Mouse (Mus musculus): ENCODE data around the gene Slc16a3. TPM values are rescaled to one million over a fixed set of nuclear protein-coding genes. Genes with fewer than 3 reads are reported as not detected.

Gene Slc16a3
- polyA plus RNA-seq, 1 experiment from 2014 or later: 170 TPM

- Histone ChIP-seq H3K27ac (peak overlapping the region; percentile 73), H3K9me3 (replicated peaks) (no peaks in the 10 kb centered on the region), H3K27me3 (replicated peaks) (no peaks in the 10 kb centered on the region), H3K4me2 (no peak overlapping the region), H3K4me1 (peaks cover 91% of the 10 kb centered on the region), H3K36me3 (peaks cover 96% of the 10 kb centered on the region), H3K9ac (no peak overlapping the region; the same call in 1 of the 2 replicates), H3K4me3 (no peak overlapping the region)
- no peak for ATAC-seq
Observed at GRCm38 (mm10) chr11:120982459-120982858, 34.2 kb downstream of the Slc16a3 start.

GRCm38 (mm10) chr11:120984448-120985330, 36.4 kb downstream of the Slc16a3 start:
- peak overlapping the region; percentile 53; the same call in 1 of the 2 replicates for H3K27ac ChIP-seq

GRCm38 (mm10) chr11:120987608-120988007, 39.3 kb downstream of the Slc16a3 start:
- Histone ChIP-seq H3K9me3 (replicated peaks) (no peaks in the 10 kb centered on the region), H3K36me3 (peaks cover 55% of the 10 kb centered on the region), H3K4me1 (peaks cover 85% of the 10 kb centered on the region), H3K4me3 (no peak overlapping the region), H3K27me3 (replicated peaks) (no peaks in the 10 kb centered on the region), H3K27ac (no peak overlapping the region), H3K9ac (peak overlapping the region; percentile 12; the same call in 1 of the 2 replicates), H3K4me2 (0 out of 2 replicates have a peak overlapping the region, but pooled peaks have one; percentile 89)
- no peak for ATAC-seq
- 82% methylated on average over 3 of the region's 3 CpGs for WGBS (ENCODE audit: insufficient replicate concordance)

More at GRCm38 (mm10) chr11:120984448-120985330, 36.4 kb downstream of the Slc16a3 start:
- Histone ChIP-seq H3K4me3 (no peak overlapping the region), H3K9me3 (replicated peaks) (no peaks in the 10 kb centered on the region), H3K9ac (no peak overlapping the region), H3K4me1 (peaks cover 94% of the 10 kb centered on the region), H3K4me2 (no peak overlapping the region), H3K27me3 (replicated peaks) (no peaks in the 10 kb centered on the region), H3K36me3 (peaks cover 83% of the 10 kb centered on the region)
- ATAC-seq: no peak
- 83% methylated on average over 4 of the region's 4 CpGs for WGBS (ENCODE audit: insufficient replicate concordance)

- H3K36me3 ChIP-seq: peaks cover 47% of the 10 kb centered on the region
- peak overlapping the region; percentile 100 for H3K9ac ChIP-seq
- H3K27me3 ChIP-seq (replicated peaks): no peaks in the 10 kb centered on the region
- H3K4me1 ChIP-seq: peaks cover 84% of the 10 kb centered on the region
- ATAC-seq: no peak
- no peaks in the 10 kb centered on the region for H3K9me3 ChIP-seq (replicated peaks)
- peak overlapping the region; percentile 89 for H3K4me2 ChIP-seq
- H3K4me3 ChIP-seq: no peak overlapping the region
- peak overlapping the region; percentile 97 for H3K27ac ChIP-seq
- WGBS (ENCODE audit: insufficient replicate concordance): 64% methylated on average over 4 of the region's 4 CpGs
Observed at GRCm38 (mm10) chr11:120988410-120988809, 40.1 kb downstream of the Slc16a3 start.

GRCm38 (mm10) chr11:120989523-120989922, 41.2 kb downstream of the Slc16a3 start:
- Histone ChIP-seq H3K4me3 (peak overlapping the region; percentile 100), H3K4me2 (peak overlapping the region; percentile 89), H3K4me1 (peaks cover 86% of the 10 kb centered on the region), H3K27ac (peak overlapping the region; percentile 97), H3K36me3 (peaks cover 36% of the 10 kb centered on the region), H3K27me3 (replicated peaks) (no peaks in the 10 kb centered on the region), H3K9me3 (replicated peaks) (no peaks in the 10 kb centered on the region), H3K9ac (peak overlapping the region; percentile 100)
- no peak for ATAC-seq
- WGBS (ENCODE audit: insufficient replicate concordance): 21% methylated on average over 1 of the region's 1 CpGs

GRCm38 (mm10) chr11:120990126-120990781, 42.0 kb downstream of the Slc16a3 start:
- Histone ChIP-seq H3K9me3 (replicated peaks) (no peaks in the 10 kb centered on the region), H3K27ac (peak overlapping the region; percentile 97), H3K9ac (peak overlapping the region; percentile 100), H3K4me1 (peaks cover 80% of the 10 kb centered on the region), H3K4me2 (peak overlapping the region; percentile 89), H3K36me3 (peaks cover 31% of the 10 kb centered on the region), H3K4me3 (peak overlapping the region; percentile 100), H3K27me3 (replicated peaks) (no peaks in the 10 kb centered on the region)
- WGBS (ENCODE audit: insufficient replicate concordance): 2% methylated on average over 30 of the region's 35 CpGs
- ATAC-seq: peak; percentile 72

- peak within 1 kb of the TSS; percentile 97 for H3K27ac ChIP-seq
- WGBS (ENCODE audit: insufficient replicate concordance): under 1% methylated on average over 58 of the region's 59 CpGs
- H3K4me2 ChIP-seq: peak within 1 kb of the TSS; percentile 89
- H3K9me3 ChIP-seq (replicated peaks): no peaks in the 10 kb centered on the region
- H3K4me3 ChIP-seq: peak within 1 kb of the TSS; percentile 100
- peaks cover 23% of the 10 kb centered on the region for H3K36me3 ChIP-seq
- peaks cover 79% of the 10 kb centered on the region for H3K4me1 ChIP-seq
- peak; percentile 80 for ATAC-seq
- H3K9ac ChIP-seq: peak within 1 kb of the TSS; percentile 100
- no peaks in the 10 kb centered on the region for H3K27me3 ChIP-seq (replicated peaks)
Observed at GRCm38 (mm10) chr11:120990951-120991526, 42.8 kb downstream of the Slc16a3 start, which contains the start of gene Csnk1d. Gene Csnk1d (minus strand): TSS chr11:120991330.

- Histone ChIP-seq H3K36me3 (peaks cover 16% of the 10 kb centered on the region), H3K9me3 (replicated peaks) (no peaks in the 10 kb centered on the region), H3K4me1 (peaks cover 73% of the 10 kb centered on the region), H3K9ac (peak overlapping the region; percentile 100), H3K4me2 (peak overlapping the region; percentile 89), H3K27me3 (replicated peaks) (no peaks in the 10 kb centered on the region), H3K4me3 (peak overlapping the region; percentile 100), H3K27ac (peak overlapping the region; percentile 97)
- WGBS (ENCODE audit: insufficient replicate concordance): 53% methylated on average over 3 of the region's 3 CpGs
- no peak for ATAC-seq
Observed at GRCm38 (mm10) chr11:120991791-120992190, 43.5 kb downstream of the Slc16a3 start.

- no peak overlapping the region for H3K4me3 ChIP-seq
- H3K4me2 ChIP-seq: no peak overlapping the region
- ATAC-seq: no peak
- peaks cover 8% of the 10 kb centered on the region; the same call in 1 of the 2 replicates for H3K36me3 ChIP-seq
- WGBS (ENCODE audit: insufficient replicate concordance): 91% methylated on average over 3 of the region's 3 CpGs
- no peaks in the 10 kb centered on the region for H3K9me3 ChIP-seq (replicated peaks)
- no peak overlapping the region for H3K27ac ChIP-seq
- H3K27me3 ChIP-seq (replicated peaks): no peaks in the 10 kb centered on the region
- H3K4me1 ChIP-seq: peaks cover 61% of the 10 kb centered on the region
- H3K9ac ChIP-seq: no peak overlapping the region
Observed at GRCm38 (mm10) chr11:120993080-120993479, 44.8 kb downstream of the Slc16a3 start.

- H3K9ac ChIP-seq: no peak overlapping the region
Observed at GRCm38 (mm10) chr11:120993586-120993985, 45.3 kb downstream of the Slc16a3 start.

GRCm38 (mm10) chr11:120994741-120995140, 46.5 kb downstream of the Slc16a3 start:
- Histone ChIP-seq H3K27me3 (replicated peaks) (no peaks in the 10 kb centered on the region), H3K27ac (no peak overlapping the region), H3K9ac (no peak overlapping the region), H3K9me3 (replicated peaks) (no peaks in the 10 kb centered on the region), H3K4me2 (no peak overlapping the region), H3K36me3 (no peaks in the 10 kb centered on the region), H3K4me1 (peaks cover 45% of the 10 kb centered on the region), H3K4me3 (no peak overlapping the region)
- no peak for ATAC-seq
- whole genome bisulfite sequencing (ENCODE audit: insufficient replicate concordance): 75% methylated on average over 6 of the region's 6 CpGs

More at GRCm38 (mm10) chr11:120993586-120993985, 45.3 kb downstream of the Slc16a3 start:
- no peak for ATAC-seq
- Histone ChIP-seq H3K27me3 (replicated peaks) (no peaks in the 10 kb centered on the region), H3K4me2 (no peak overlapping the region), H3K27ac (no peak overlapping the region), H3K9me3 (replicated peaks) (no peaks in the 10 kb centered on the region), H3K4me3 (no peak overlapping the region), H3K4me1 (peaks cover 56% of the 10 kb centered on the region), H3K36me3 (peaks cover 4% of the 10 kb centered on the region; the same call in 1 of the 2 replicates)
- 87% methylated on average over 5 of the region's 5 CpGs for WGBS (ENCODE audit: insufficient replicate concordance)
